Mouse (Mus musculus) gastrocnemius, adult 2 months (tissue): Measurements from ENCODE around the gene Prr13. TPM values are rescaled to one million over a fixed set of nuclear protein-coding genes. Genes with fewer than 3 reads are reported as not detected.

ENCODE experiments used
- DNase-seq: peaks from one replicate; pipeline ENCODE4 v3.0.0; 2022
- H3K27ac ChIP-seq: fragments of 200-600 bp; 2 replicates; pipeline ENCODE4 v1.8.1; 2022; ENCODE audit warnings: mild to moderate bottlenecking
- H3K4me3 ChIP-seq: fragments of 200-600 bp; 2 replicates; pipeline ENCODE4 v1.8.1; 2022; ENCODE audit warnings: mild to moderate bottlenecking, moderate library complexity
- CTCF ChIP-seq: fragments of 200-600 bp; IDR thresholded peaks from 2 replicates; pipeline ENCODE4 v1.8.1; 2022; ENCODE audit warnings: antibody characterized with exemption, mild to moderate bottlenecking, moderate library complexity
- intact Hi-C: fragments of 180-260 bp; cut with DNase I; formaldehyde crosslinking; loops from one replicate; pipeline ENCODE4 v1.15.1; 2025
- long read RNA-seq, 2 experiments: library from polyadenylated mRNA; stranded (forward); transcript quantifications; one replicate each; pipeline ENCODE4 v2.0.0; 2021
- total RNA-seq, 2 experiments: library from RNA; stranded (reverse); gene quantifications; 2 replicates each; pipeline ENCODE4 v1.2.3; 2021

The Prr13 gene
- total RNA-seq = 10 to 100 TPM; 17.3 to 18.2 TPM
- long read RNA-seq, experiment 1, transcript Prr13-201 (5 exons, 1,224 nt) = major isoform, 19 of 31 reads
- long read RNA-seq, experiment 1, transcript Prr13-204 (4 exons, 1,055 nt) = minor isoform, 9 of 31 reads
- long read RNA-seq, experiment 1, partial matches to known transcripts = 0 of 31 reads
- long read RNA-seq, experiment 1, other reads (novel, unspliced or antisense) = 1 of 31 reads
- long read RNA-seq, experiment 2, transcript Prr13-204 (4 exons, 1,055 nt) = minor isoform, 13 of 32 reads
- long read RNA-seq, experiment 2, transcript Prr13-201 (5 exons, 1,224 nt) = major isoform, 15 of 32 reads
- long read RNA-seq, experiment 2, partial matches to known transcripts = 1 of 32 reads
- long read RNA-seq, experiment 2, other reads (novel, unspliced or antisense) = 2 of 32 reads

GRCm38 (mm10) chr15:102458904-102459317, at the start of gene Prr13:
TSS of gene Prr13 (plus strand) at chr15:102459028.
- peak within 1 kb of the TSS; percentile 89 for H3K27ac ChIP-seq
- peak within 1 kb of the TSS; percentile 79 for H3K4me3 ChIP-seq
- intact Hi-C loops = no loop called here

GRCm38 (mm10) chr15:102409286-102409685, 49.5 kb upstream of the Prr13 start:
- DNase-seq = no peak
- H3K27ac ChIP-seq = peak overlapping the region; percentile 54
- TF ChIP-seq CTCF = no peak
- intact Hi-C loops = no loop called here
- peak overlapping the region; percentile 49 for H3K4me3 ChIP-seq

More at GRCm38 (mm10) chr15:102458904-102459317, at the start of gene Prr13:
- DNase-seq = peak; percentile 91
- TF ChIP-seq CTCF = peak; percentile 73

GRCm38 (mm10) chr15:102411077-102411476, 47.8 kb upstream of the Prr13 start:
- intact Hi-C loops = no loop called here
- peak overlapping the region; percentile 49 for H3K4me3 ChIP-seq
- H3K27ac ChIP-seq = peak overlapping the region; percentile 54; the same call in 1 of the 2 replicates
- no peak for DNase-seq
- no peak for TF ChIP-seq CTCF

- intact Hi-C loops = no loop called here
- DNase-seq = no peak
- no peak for TF ChIP-seq CTCF
- Histone ChIP-seq H3K27ac (peak overlapping the region; percentile 40), H3K4me3 (no peak overlapping the region)
Measured at GRCm38 (mm10) chr15:102413687-102414086, 45.1 kb upstream of the Prr13 start.

GRCm38 (mm10) chr15:102417524-102417923, 41.3 kb upstream of the Prr13 start:
- DNase-seq = no peak
- Histone ChIP-seq H3K4me3 (no peak overlapping the region), H3K27ac (no peak overlapping the region)
- intact Hi-C loops = no loop called here
- no peak for TF ChIP-seq CTCF

- TF ChIP-seq CTCF = no peak
- Histone ChIP-seq H3K27ac (peak overlapping the region; percentile 55), H3K4me3 (no peak overlapping the region)
- intact Hi-C loops = loop anchor here (2.0 kb wide), 1 partner anchor 40 kb away; no protein-coding TSS in a partner anchor
- DNase-seq = no peak
Measured at GRCm38 (mm10) chr15:102420986-102421385, 37.8 kb upstream of the Prr13 start.

- no peak for DNase-seq
- Histone ChIP-seq H3K27ac (peak overlapping the region; percentile 55), H3K4me3 (no peak overlapping the region)
- intact Hi-C loops = loop anchor here (2.0 kb wide), 1 partner anchor 41 kb away; no protein-coding TSS in a partner anchor
- TF ChIP-seq CTCF = peak; percentile 82
Measured at GRCm38 (mm10) chr15:102421437-102421836, 37.4 kb upstream of the Prr13 start.

- intact Hi-C loops = no loop called here
- TF ChIP-seq CTCF = no peak
- no peak overlapping the region for H3K4me3 ChIP-seq
- no peak for DNase-seq
- peak overlapping the region; percentile 61; the same call in 1 of the 2 replicates for H3K27ac ChIP-seq
Measured at GRCm38 (mm10) chr15:102423602-102424240, 35.1 kb upstream of the Prr13 start.

- TF ChIP-seq CTCF = no peak
- Histone ChIP-seq H3K4me3 (no peak overlapping the region), H3K27ac (peak overlapping the region; percentile 61)
- intact Hi-C loops = no loop called here
- no peak for DNase-seq
Measured at GRCm38 (mm10) chr15:102424657-102425056, 34.2 kb upstream of the Prr13 start.

GRCm38 (mm10) chr15:102426963-102427362, 31.9 kb upstream of the Prr13 start:
- Histone ChIP-seq H3K27ac (no peak overlapping the region), H3K4me3 (no peak overlapping the region)
- intact Hi-C loops = no loop called here
- no peak for TF ChIP-seq CTCF
- no peak for DNase-seq

GRCm38 (mm10) chr15:102432046-102432445, 26.8 kb upstream of the Prr13 start:
- TF ChIP-seq CTCF = no peak
- intact Hi-C loops = no loop called here
- Histone ChIP-seq H3K27ac (no peak overlapping the region), H3K4me3 (no peak overlapping the region)
- no peak for DNase-seq

GRCm38 (mm10) chr15:102433173-102433572, 25.7 kb upstream of the Prr13 start:
- intact Hi-C loops = no loop called here
- Histone ChIP-seq H3K27ac (no peak overlapping the region), H3K4me3 (no peak overlapping the region)
- TF ChIP-seq CTCF = no peak
- no peak for DNase-seq

GRCm38 (mm10) chr15:102442490-102442889, 16.3 kb upstream of the Prr13 start:
- H3K27ac ChIP-seq = no peak overlapping the region
- TF ChIP-seq CTCF = peak; percentile 93; the same call in 1 of the 2 replicates
- intact Hi-C loops = loop anchor here (1.0 to 5.0 kb wide), 2 partner anchors 61 to 100 kb away; no protein-coding TSS in a partner anchor

More at GRCm38 (mm10) chr15:102442490-102442889, 16.3 kb upstream of the Prr13 start:
- peak; percentile 88 for DNase-seq
- H3K4me3 ChIP-seq = no peak overlapping the region
